Mouse (Mus musculus) gastrocnemius, postnatal 10 days (tissue): ENCODE results near the gene Umad1. TPM values are rescaled to one million over a fixed set of nuclear protein-coding genes. Genes with fewer than 3 reads are reported as not detected.

Experiments used
- DNase-seq: peaks from one replicate; pipeline ENCODE4 v3.0.0; 2021; ENCODE audit warnings: mixed read lengths
- total RNA-seq, 2 experiments: library from RNA; stranded (reverse); gene quantifications; 2 replicates each; pipeline ENCODE4 v1.2.3; 2021

Gene Umad1
- total RNA-seq, 2 experiments from 2014 or later = 9.3 to 11.3 TPM

DNA sequence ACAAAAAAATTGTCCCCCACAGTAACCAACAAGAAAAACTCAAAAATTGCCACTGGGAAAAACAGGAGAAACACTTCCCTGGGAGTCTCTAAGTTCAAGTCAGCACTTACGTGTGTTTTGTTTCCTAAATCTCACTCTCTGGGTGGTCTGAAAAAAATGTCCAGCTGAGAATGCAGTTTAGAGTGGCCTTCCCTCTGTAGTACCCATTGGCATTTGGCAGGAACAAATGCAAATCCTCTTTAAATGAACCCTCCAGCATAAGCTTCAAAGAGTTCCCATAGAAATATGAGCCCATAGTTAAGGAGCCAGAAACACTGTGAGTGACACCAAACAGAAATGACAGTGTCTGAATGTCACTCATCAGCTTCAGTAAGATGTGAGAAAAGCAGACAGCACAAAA is 220.1 kb downstream of the Umad1 start:
- no peak for DNase-seq

DNA sequence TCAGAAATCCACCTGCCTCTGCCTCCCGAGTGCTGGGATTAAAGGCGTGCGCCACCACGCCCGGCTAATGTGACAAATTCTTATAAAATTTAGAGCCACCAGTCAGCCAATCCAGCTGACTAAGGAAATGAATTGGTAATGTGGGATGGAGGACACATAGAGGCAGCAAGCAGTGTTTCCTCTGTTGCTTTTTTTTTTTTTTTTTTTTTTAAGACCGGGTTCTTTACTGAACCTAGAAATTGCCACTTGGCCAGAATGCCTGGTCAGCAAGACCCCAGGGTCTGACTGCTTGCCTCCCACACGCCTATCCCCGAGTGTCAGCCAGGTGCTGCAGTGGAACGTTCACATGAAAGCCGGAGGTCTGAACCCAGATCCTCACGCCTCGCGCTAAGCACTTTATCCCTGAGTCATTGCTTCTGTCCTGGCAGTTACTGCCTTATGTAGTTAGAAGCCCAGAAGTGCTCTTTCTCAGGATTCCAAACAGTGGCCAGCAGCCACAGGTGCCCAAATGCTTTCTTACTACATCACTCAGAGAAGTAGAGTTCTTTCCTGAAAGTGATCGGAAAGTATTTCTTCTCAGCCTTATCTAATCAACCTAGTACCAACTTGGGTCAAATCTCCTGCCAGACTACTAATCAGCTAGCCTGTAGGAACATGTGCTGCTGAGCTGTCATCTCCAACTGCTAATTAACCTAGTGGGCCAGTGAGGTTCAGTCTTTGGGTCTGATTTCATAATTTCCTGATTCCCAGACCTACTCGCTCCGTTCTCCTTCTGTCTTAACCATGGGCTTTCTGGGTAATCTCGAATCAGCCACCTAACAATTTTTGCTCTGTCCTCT is 225.6 kb downstream of the Umad1 start:
- no peak for DNase-seq

DNA sequence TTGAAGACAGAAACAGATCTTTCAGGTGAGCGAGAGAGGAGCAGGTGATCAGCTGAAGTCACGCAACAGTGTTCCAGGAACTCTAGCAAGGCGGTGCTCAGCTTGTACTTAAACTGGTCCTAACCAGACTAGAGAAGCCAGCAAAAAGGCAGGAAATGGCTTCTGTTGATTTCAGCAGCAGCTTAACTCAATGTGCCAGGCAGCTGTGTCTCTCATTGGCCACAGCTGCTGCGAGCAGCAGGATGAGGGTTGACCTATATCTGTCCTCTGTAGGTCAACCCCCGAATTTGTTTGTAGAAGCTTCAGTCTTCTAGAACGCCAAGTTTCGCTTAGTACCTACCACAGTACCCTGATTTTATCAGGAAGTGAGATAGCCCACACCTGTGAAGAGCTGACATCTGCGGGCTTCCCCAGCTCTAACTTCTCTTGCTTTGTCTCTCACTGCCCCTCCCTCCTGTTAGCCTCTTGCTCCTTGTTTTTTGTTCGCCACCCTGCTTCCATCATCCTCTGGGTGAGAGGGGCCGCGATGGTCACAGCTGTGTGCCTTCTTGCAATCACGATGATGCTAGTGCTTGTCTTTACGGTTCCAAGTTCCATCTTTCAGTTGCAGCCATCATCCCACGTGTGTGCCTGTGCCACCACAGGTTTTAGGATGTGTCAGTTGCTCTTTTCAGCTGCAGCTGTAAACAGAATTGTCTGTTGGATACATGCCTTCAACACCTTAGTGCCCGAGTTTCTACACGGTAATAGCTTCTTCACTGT is 226.5 kb downstream of the Umad1 start:
- DNase-seq = no peak

DNA sequence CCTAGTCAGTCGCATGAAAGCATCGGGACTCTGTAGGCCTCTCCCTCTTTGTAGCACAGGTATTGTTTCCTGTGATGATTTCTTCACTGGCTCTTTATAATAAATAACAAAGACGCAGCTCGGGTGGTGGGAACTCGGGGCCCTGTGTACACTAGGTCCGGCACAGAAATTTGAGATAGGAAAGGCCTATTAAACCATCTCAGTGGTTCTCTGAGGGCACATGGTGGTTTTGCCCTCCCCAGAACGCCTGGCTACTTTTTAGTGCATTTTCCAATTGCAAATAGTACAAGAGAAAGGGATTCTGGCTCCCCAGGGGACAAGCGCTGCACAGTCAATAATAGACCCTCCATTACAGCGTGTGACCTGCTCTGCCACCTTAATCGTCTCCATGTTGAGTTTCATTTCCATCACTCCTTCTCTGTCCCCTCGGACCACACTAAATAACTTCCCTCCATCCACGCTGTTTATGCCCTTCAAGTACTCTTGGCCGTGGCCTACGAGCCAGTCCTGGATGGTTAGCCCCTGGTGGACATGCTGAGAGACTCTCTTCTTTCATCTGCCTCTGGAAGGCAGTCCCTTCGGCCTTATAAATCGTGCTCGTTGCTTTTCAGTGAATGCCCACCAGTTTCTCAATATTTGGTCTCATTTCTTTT is 227.4 kb downstream of the Umad1 start:
- no peak for DNase-seq

DNA sequence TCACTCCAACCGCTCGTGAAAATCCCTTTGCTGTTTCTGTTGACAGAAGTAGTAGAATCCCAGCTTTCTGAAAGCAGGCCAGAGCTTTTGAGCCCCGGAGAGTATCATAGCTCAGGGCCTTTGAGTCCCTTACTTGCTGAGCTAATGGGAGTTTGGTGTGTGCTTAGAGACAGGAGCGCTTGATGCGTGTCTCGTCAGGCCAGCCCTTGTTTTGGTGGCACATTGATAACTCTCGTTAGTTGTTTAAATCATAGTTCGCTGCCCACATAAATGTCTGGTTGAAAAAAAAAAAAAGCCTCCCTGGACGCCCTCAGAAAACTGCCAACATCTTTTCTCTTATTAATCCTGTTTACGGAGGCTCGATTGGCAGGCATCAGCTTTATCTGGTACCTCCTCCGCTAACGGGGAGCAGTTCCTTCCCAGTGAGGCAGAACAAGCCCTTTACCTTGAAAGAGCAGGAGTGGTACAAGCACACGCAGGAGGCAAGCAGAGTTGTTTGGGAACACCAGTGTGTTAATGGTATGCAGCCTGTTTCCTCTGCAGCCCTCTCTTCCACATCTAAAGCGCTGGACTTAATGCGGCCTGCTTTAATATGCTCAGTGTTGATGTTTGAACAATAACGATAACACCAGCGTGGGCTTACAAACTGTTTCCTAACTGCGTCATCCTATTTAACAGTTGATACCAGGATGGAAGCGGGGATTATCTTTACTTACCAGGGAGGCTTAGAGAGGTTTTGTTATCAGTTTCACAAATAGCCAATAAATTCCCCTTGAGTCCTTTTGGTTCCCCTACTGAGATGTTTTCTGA is 228.2 kb downstream of the Umad1 start:
- no peak for DNase-seq

DNA sequence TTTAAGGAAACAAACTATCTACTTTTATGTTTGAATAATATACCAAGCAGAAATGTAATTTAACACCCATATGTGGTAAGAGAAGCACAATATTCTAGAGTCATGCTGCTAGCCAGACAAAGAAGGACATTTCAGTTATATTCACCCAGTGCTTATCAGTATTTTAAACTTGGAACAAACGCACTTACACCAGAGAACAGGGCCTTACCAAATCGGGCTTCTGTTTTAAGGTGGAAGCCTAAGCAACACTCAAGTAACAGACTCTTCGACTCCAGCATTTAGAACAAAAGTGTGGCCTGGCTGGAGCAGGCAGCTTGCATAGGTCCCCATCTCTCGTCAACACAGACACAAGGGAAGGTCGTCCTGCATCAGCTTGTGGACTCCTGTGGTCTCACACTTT is 229.2 kb downstream of the Umad1 start:
- no peak for DNase-seq

- DNase-seq = no peak
Measured at GRCm38 (mm10) chr6:8489266-8489665, 230.2 kb downstream of the Umad1 start.

- no peak for DNase-seq
Measured at GRCm38 (mm10) chr6:8489938-8490585, 231.0 kb downstream of the Umad1 start.

- DNase-seq = no peak
Measured at GRCm38 (mm10) chr6:8492248-8492647, 233.2 kb downstream of the Umad1 start.

- no peak for DNase-seq
Measured at GRCm38 (mm10) chr6:8495109-8495826, 236.2 kb downstream of the Umad1 start.

GRCm38 (mm10) chr6:8495827-8496222 is 236.7 kb downstream of the Umad1 start:
- DNase-seq = no peak

GRCm38 (mm10) chr6:8497234-8497867 is 238.3 kb downstream of the Umad1 start:
- DNase-seq = no peak

- DNase-seq = no peak
Measured at GRCm38 (mm10) chr6:8497868-8498257, 238.8 kb downstream of the Umad1 start.

GRCm38 (mm10) chr6:8498961-8499360 is 239.9 kb downstream of the Umad1 start:
- DNase-seq = no peak

GRCm38 (mm10) chr6:8503953-8504352 is 244.9 kb downstream of the Umad1 start:
- no peak for DNase-seq

GRCm38 (mm10) chr6:8504521-8505228 is 245.6 kb downstream of the Umad1 start:
- no peak for DNase-seq

DNA sequence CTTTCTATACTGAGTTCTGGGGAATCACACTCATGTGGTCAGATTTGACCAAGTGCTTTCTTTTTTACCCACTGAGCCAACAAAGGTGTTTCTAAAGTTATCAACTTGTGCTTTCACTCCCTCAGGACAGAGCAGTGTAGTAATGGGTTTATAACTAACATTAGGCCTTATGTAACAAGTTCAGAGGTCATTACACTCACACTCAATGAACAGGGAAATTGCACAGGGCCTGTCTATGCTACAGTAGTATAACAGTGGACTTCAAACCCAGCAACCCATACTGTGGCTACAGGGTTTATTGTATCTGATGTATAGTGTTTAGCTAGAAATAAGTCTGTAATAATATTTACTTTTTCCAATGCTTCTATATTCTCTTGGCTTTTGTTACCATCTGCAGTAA is 247.5 kb downstream of the Umad1 start:
- DNase-seq = no peak
